Mouse (Mus musculus): ENCODE measurements around the gene Ncoa6. TPM values are rescaled to one million over a fixed set of nuclear protein-coding genes. Genes with fewer than 3 reads are reported as not detected.
"Not testable (repeated sequence)": the region's sequence is repeated elsewhere in the genome, so short reads cannot be mapped to it uniquely, and the experiment has no call there.

Ncoa6 gene
- polyA plus RNA-seq, 1 experiment from 2014 or later: 10.6 TPM

DNA sequence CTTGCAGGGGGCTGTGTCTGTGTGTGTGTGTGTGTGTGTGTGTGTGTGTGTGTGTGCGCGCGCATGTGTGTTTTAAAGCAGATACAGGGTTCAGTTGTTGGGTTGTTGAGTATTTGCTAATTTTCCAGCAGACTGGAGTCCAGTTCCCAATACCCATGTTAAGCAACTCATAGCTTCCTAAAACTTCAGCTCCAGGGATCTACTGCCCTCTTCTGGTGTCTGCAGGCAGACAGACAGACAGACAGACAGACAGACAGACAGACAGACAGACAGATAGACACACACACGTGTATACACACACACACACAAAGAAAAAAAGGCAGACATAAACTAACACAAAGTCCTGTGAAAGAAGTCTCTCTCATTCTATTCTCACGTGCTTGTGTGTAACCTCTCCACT, 22.4 kb downstream of the Ncoa6 start:
- Histone ChIP-seq H3K9ac (ENCODE audit: low read length) (no peak overlapping the region), H3K4me3 (ENCODE audit: low read depth, low read length) (no peak overlapping the region), H3K4me2 (replicated peaks; ENCODE audit: low read depth) (no peak overlapping the region), H3K4me1 (replicated peaks; ENCODE audit: control insufficient read depth, insufficient read depth) (no peaks in the 10 kb centered on the region), H3K36me3 (ENCODE audit: control insufficient read depth, insufficient read depth, low read length) (no peaks in the 10 kb centered on the region), H3K27ac (replicated peaks) (no peak overlapping the region), H3K27me3 (ENCODE audit: control insufficient read depth, insufficient read depth, low read length) (no peaks in the 10 kb centered on the region), H3K9me3 (ENCODE audit: control insufficient read depth, low read length) (no peaks in the 10 kb centered on the region)
- 85% methylated on average over 5 of the region's 5 CpGs for WGBS
- no peak for TF ChIP-seq EP300 (optimal IDR thresholded peaks at IDR 0.05)
- TF ChIP-seq CTCF (IDR thresholded peaks at IDR 0.05; ENCODE audit: low read depth): peak; percentile 49
- DNase-seq (ENCODE audit: low spot score) (no peak), ATAC-seq (ENCODE audit: low FRiP score, low TSS enrichment) (no peak)

DNA sequence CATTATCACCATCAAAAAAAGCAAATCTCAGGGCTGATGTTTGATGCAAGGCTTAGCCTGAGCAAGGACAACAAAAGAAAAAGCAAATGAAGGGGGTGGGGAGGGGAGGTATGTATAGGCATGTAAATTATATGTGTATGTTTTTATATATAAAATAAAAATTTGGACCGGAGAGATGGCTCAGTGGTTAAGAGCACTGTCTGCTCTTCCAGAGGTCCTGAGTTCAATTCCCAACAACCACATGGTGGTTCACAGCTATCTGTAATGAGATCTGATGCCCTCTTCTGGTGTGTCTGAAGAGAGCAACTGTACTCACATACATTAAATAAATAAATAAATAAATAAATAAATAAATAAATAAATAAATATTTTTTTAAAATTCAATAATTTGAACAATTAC, 25.8 kb downstream of the Ncoa6 start:
- DNase-seq (ENCODE audit: low spot score); H3K36me3 ChIP-seq (ENCODE audit: control insufficient read depth, insufficient read depth, low read length); H3K4me3 ChIP-seq (ENCODE audit: low read depth, low read length); H3K9me3 ChIP-seq (ENCODE audit: control insufficient read depth, low read length); H3K4me1 ChIP-seq (replicated peaks; ENCODE audit: control insufficient read depth, insufficient read depth); H3K27ac ChIP-seq (replicated peaks); H3K9ac ChIP-seq (ENCODE audit: low read length); ATAC-seq (ENCODE audit: low FRiP score, low TSS enrichment); H3K4me2 ChIP-seq (replicated peaks; ENCODE audit: low read depth); H3K27me3 ChIP-seq (ENCODE audit: control insufficient read depth, insufficient read depth, low read length): not testable (repeated sequence)
- 93% methylated on average over 1 of the region's 1 CpGs for WGBS

DNA sequence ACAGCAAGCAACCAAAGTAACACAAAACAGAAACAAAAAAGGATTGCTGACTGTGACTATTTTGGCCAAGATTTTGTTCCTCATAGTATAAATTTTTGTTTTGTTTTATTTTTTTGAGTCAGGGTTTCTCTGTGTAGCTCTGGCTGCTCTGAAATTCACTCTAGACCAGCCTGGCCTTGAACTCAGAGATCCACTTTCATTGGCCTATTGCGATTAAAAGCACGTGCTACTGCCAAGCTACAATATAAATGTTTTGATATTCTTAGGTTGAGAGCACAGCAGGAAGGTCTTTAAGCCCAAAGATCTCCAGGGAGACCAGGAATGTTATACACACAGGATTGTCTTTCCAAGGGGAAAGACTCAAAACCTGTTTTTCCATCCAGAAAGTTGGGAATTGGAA, 30.2 kb downstream of the Ncoa6 start:
- no peak overlapping the region for H3K9ac ChIP-seq (ENCODE audit: low read length)
- 0 out of 2 replicates have a peak overlapping the region, but pooled peaks have one; percentile 24 for H3K27ac ChIP-seq (replicated peaks)
- no peaks in the 10 kb centered on the region for H3K27me3 ChIP-seq (ENCODE audit: control insufficient read depth, insufficient read depth, low read length)
- H3K4me2 ChIP-seq (replicated peaks; ENCODE audit: low read depth): no peak overlapping the region
- no peaks in the 10 kb centered on the region for H3K4me1 ChIP-seq (replicated peaks; ENCODE audit: control insufficient read depth, insufficient read depth)
- WGBS: 29% methylated on average over 2 of the region's 2 CpGs
- H3K4me3 ChIP-seq (ENCODE audit: low read depth, low read length): no peak overlapping the region
- no peaks in the 10 kb centered on the region for H3K9me3 ChIP-seq (ENCODE audit: control insufficient read depth, low read length)
- TF ChIP-seq EP300 (optimal IDR thresholded peaks at IDR 0.05) (no peak), CTCF (IDR thresholded peaks at IDR 0.05; ENCODE audit: low read depth) (no peak)
- DNase-seq (ENCODE audit: low spot score) (no peak), ATAC-seq (ENCODE audit: low FRiP score, low TSS enrichment) (no peak)
- H3K36me3 ChIP-seq (ENCODE audit: control insufficient read depth, insufficient read depth, low read length): no peaks in the 10 kb centered on the region

- WGBS: 87% methylated on average over 4 of the region's 4 CpGs
Measured at GRCm38 (mm10) chr2:155442916-155443315, 30.8 kb downstream of the Ncoa6 start.

DNA sequence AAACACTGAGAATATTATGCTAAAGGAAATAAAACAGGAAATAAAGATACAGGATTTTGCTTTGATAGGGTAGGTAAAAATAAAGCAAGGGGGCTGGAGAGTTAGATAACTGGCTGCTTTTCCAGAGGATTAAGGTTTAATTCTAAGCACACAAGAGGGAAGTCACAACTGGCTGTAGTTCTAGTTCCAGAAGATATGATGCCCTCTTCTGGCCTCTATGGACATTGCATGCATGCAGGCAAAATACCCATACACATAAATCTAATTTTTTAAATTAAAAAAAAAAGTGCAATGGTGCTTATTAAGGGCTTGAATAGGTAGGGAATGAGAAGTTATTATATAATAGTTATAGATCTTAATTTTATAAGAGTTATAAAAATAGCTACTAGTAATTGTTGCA, 37.2 kb downstream of the Ncoa6 start:
- Histone ChIP-seq H3K27ac (replicated peaks) (no peak overlapping the region), H3K27me3 (ENCODE audit: control insufficient read depth, insufficient read depth, low read length) (no peaks in the 10 kb centered on the region), H3K4me2 (replicated peaks; ENCODE audit: low read depth) (no peak overlapping the region), H3K36me3 (ENCODE audit: control insufficient read depth, insufficient read depth, low read length) (peaks cover 12% of the 10 kb centered on the region), H3K4me1 (replicated peaks; ENCODE audit: control insufficient read depth, insufficient read depth) (no peaks in the 10 kb centered on the region), H3K9me3 (ENCODE audit: control insufficient read depth, low read length) (no peaks in the 10 kb centered on the region), H3K4me3 (ENCODE audit: low read depth, low read length) (no peak overlapping the region), H3K9ac (ENCODE audit: low read length) (no peak overlapping the region)
- ATAC-seq (ENCODE audit: low FRiP score, low TSS enrichment) (no peak), DNase-seq (ENCODE audit: low spot score) (no peak)
- TF ChIP-seq CTCF (IDR thresholded peaks at IDR 0.05; ENCODE audit: low read depth) (peak; percentile 63), EP300 (optimal IDR thresholded peaks at IDR 0.05) (no peak)

More at GRCm38 (mm10) chr2:155442916-155443315, 30.8 kb downstream of the Ncoa6 start:
- DNase-seq (ENCODE audit: low spot score) (no peak), ATAC-seq (ENCODE audit: low FRiP score, low TSS enrichment) (no peak)
- Histone ChIP-seq H3K27me3 (ENCODE audit: control insufficient read depth, insufficient read depth, low read length) (no peaks in the 10 kb centered on the region), H3K4me3 (ENCODE audit: low read depth, low read length) (no peak overlapping the region), H3K9me3 (ENCODE audit: control insufficient read depth, low read length) (no peaks in the 10 kb centered on the region), H3K9ac (ENCODE audit: low read length) (no peak overlapping the region), H3K4me2 (replicated peaks; ENCODE audit: low read depth) (no peak overlapping the region), H3K4me1 (replicated peaks; ENCODE audit: control insufficient read depth, insufficient read depth) (no peaks in the 10 kb centered on the region), H3K36me3 (ENCODE audit: control insufficient read depth, insufficient read depth, low read length) (no peaks in the 10 kb centered on the region), H3K27ac (replicated peaks) (no peak overlapping the region)
- no peak for TF ChIP-seq CTCF (IDR thresholded peaks at IDR 0.05; ENCODE audit: low read depth)

GRCm38 (mm10) chr2:155420911-155421310, 52.8 kb downstream of the Ncoa6 start:
- H3K4me2 ChIP-seq (replicated peaks; ENCODE audit: low read depth): no peak overlapping the region
- no peak overlapping the region for H3K27ac ChIP-seq (replicated peaks)
- no peaks in the 10 kb centered on the region for H3K9me3 ChIP-seq (ENCODE audit: control insufficient read depth, low read length)
- no peaks in the 10 kb centered on the region for H3K27me3 ChIP-seq (ENCODE audit: control insufficient read depth, insufficient read depth, low read length)
- 77% methylated on average over 2 of the region's 2 CpGs for WGBS
- no peaks in the 10 kb centered on the region for H3K4me1 ChIP-seq (replicated peaks; ENCODE audit: control insufficient read depth, insufficient read depth)
- TF ChIP-seq CTCF (IDR thresholded peaks at IDR 0.05; ENCODE audit: low read depth): no peak
- no peak for TF ChIP-seq EP300 (optimal IDR thresholded peaks at IDR 0.05)
- peaks cover 17% of the 10 kb centered on the region for H3K36me3 ChIP-seq (ENCODE audit: control insufficient read depth, insufficient read depth, low read length)
- no peak overlapping the region for H3K4me3 ChIP-seq (ENCODE audit: low read depth, low read length)
- no peak overlapping the region for H3K9ac ChIP-seq (ENCODE audit: low read length)
- DNase-seq (ENCODE audit: low spot score): no peak
- ATAC-seq (ENCODE audit: low FRiP score, low TSS enrichment): no peak

Measured in stomach, postnatal 0 days (tissue).